Mouse (Mus musculus) myocyte (in vitro differentiated cells): Measurements from ENCODE around the gene Fam204a. TPM values are rescaled to one million over a fixed set of nuclear protein-coding genes. Genes with fewer than 3 reads are reported as not detected.

Experiments used
- H3K27me3 ChIP-seq: one replicate; pipeline ENCODE4 v1.6.1; 2011; ENCODE audit not compliant: control insufficient read depth, insufficient read depth, insufficient read length
- H3K36me3 ChIP-seq: one replicate; pipeline ENCODE4 v1.6.1; 2011; ENCODE audit not compliant: control insufficient read depth, insufficient read depth
- H3K4me2 ChIP-seq: one replicate; pipeline ENCODE4 v1.6.1; 2011; ENCODE audit warnings: low read depth, control low read depth
- H3K4me3 ChIP-seq: one replicate; pipeline ENCODE4 v1.5.1; 2011; ENCODE audit warnings: mild to moderate bottlenecking, control low read depth, moderate library complexity
- H3K79me2 ChIP-seq: one replicate; pipeline ENCODE4 v1.6.1; 2011; ENCODE audit not compliant: control insufficient read depth, insufficient read depth
- H3ac ChIP-seq: one replicate; pipeline ENCODE4 v1.6.1; 2011; ENCODE audit not compliant: control insufficient read depth, insufficient read length
- CEBPB ChIP-seq: IDR thresholded peaks from 2 replicates; pipeline ENCODE4 v1.6.1; 2011; ENCODE audit warnings: mild to moderate bottlenecking, moderate library complexity; ENCODE audit not compliant: poor library complexity, insufficient read depth, severe bottlenecking
- E2F4 ChIP-seq: IDR thresholded peaks from one replicate; pipeline ENCODE4 v1.6.1; 2011; ENCODE audit warnings: mild to moderate bottlenecking, control low read depth, moderate library complexity; ENCODE audit not compliant: insufficient read depth
- MAX ChIP-seq: IDR thresholded peaks from one replicate; pipeline ENCODE4 v1.6.1; 2011; ENCODE audit warnings: low read depth, mild to moderate bottlenecking, control low read depth
- MYOD1 ChIP-seq, 3 experiments: IDR thresholded peaks; one replicate each; pipeline ENCODE4 v1.6.1; 2011; ENCODE audit warnings: control low read depth in 2 of 3, low read depth in 2 of 3, mild to moderate bottlenecking in 2 of 3, moderate library complexity in 1 of 3; ENCODE audit not compliant: insufficient read length in 2 of 3, control insufficient read depth in 1 of 3
- MYOG ChIP-seq, 3 experiments: IDR thresholded peaks; one replicate each; pipeline ENCODE4 v1.6.1; 2011; ENCODE audit warnings: control low read depth in 2 of 3, low read depth in 2 of 3, mild to moderate bottlenecking in 2 of 3; ENCODE audit not compliant: insufficient read length in 2 of 3, control insufficient read depth in 1 of 3, insufficient read depth in 1 of 3
- POLR2A ChIP-seq: IDR thresholded peaks from one replicate; pipeline ENCODE4 v1.6.1; 2011; ENCODE audit warnings: low read depth, mild to moderate bottlenecking, control low read depth, moderate library complexity; ENCODE audit not compliant: insufficient read length
- POLR2AphosphoS2 ChIP-seq: IDR thresholded peaks from one replicate; pipeline ENCODE4 v1.6.1; 2011; ENCODE audit warnings: low read depth, control low read depth; ENCODE audit not compliant: insufficient read length
- REST ChIP-seq: IDR thresholded peaks from one replicate; pipeline ENCODE4 v1.6.1; 2011; ENCODE audit warnings: mild to moderate bottlenecking, control low read depth, moderate library complexity; ENCODE audit not compliant: insufficient read depth, insufficient read length
- SRF ChIP-seq: IDR thresholded peaks from one replicate; pipeline ENCODE4 v1.6.1; 2011; ENCODE audit warnings: low read depth; ENCODE audit not compliant: control insufficient read depth, insufficient read length
- TCF12 ChIP-seq: IDR thresholded peaks from one replicate; pipeline ENCODE4 v1.6.1; 2011; ENCODE audit warnings: mild to moderate bottlenecking, control low read depth; ENCODE audit not compliant: poor library complexity, insufficient read depth, severe bottlenecking
- TCF3 ChIP-seq: IDR thresholded peaks from one replicate; pipeline ENCODE4 v1.6.1; 2011; ENCODE audit warnings: low read depth, control low read depth; ENCODE audit not compliant: insufficient read length
- USF1 ChIP-seq: IDR thresholded peaks from one replicate; pipeline ENCODE4 v1.6.1; 2011; ENCODE audit warnings: low read depth, mild to moderate bottlenecking, control low read depth, moderate library complexity
- polyA plus RNA-seq: library from polyadenylated mRNA; unstranded; fragments of >200 nt; fragmentation: generic; extraction: Trizol; gene quantifications from one replicate; pipeline ENCODE4 v1.2.1, GENCODE M21; 2012; ENCODE audit warnings: missing spikeins

Gene Fam204a
- polyA plus RNA-seq, 1 experiment, result 13.1 TPM

GRCm38 (mm10) chr19:60178771-60179563 is 47.5 kb downstream of the Fam204a start:
- H3K4me3 ChIP-seq, result no peak overlapping the region
- no peaks in the 10 kb centered on the region for H3K27me3 ChIP-seq
- no peaks in the 10 kb centered on the region for H3K36me3 ChIP-seq
- no peak for TF ChIP-seq CEBPB
- no peak for TF ChIP-seq USF1
- no peak for TF ChIP-seq MAX
- no peak for TF ChIP-seq SRF
- no peak for TF ChIP-seq E2F4
- TF ChIP-seq REST, result no peak
- no peak for TF ChIP-seq TCF3
- TF ChIP-seq POLR2AphosphoS2, result no peak
- TF ChIP-seq POLR2A, result no peak
- no peak for TF ChIP-seq MYOD1 (IDR thresholded peaks at IDR 0.05; ENCODE audit: control insufficient read depth in 1 of 3, insufficient read length in 2 of 3, low read depth in 2 of 3)
- no peak for TF ChIP-seq MYOG (IDR thresholded peaks at IDR 0.05; ENCODE audit: control insufficient read depth in 1 of 3, insufficient read depth in 1 of 3, insufficient read length in 2 of 3, low read depth in 2 of 3)
- TF ChIP-seq TCF12, result no peak
- H3ac ChIP-seq, result no peak overlapping the region
- H3K4me2 ChIP-seq, result no peak overlapping the region
- no peaks in the 10 kb centered on the region for H3K79me2 ChIP-seq

GRCm38 (mm10) chr19:60165417-60165816 is 61.1 kb downstream of the Fam204a start:
- no peaks in the 10 kb centered on the region for H3K27me3 ChIP-seq
- no peak overlapping the region for H3K4me3 ChIP-seq
- no peaks in the 10 kb centered on the region for H3K79me2 ChIP-seq
- H3ac ChIP-seq, result no peak overlapping the region
- no peak overlapping the region for H3K4me2 ChIP-seq
- TF ChIP-seq E2F4 (no peak), SRF (no peak), MYOD1 (IDR thresholded peaks at IDR 0.05; ENCODE audit: control insufficient read depth in 1 of 3, insufficient read length in 2 of 3, low read depth in 2 of 3) (no peak), POLR2A (no peak), CEBPB (no peak), MYOG (IDR thresholded peaks at IDR 0.05; ENCODE audit: control insufficient read depth in 1 of 3, insufficient read depth in 1 of 3, insufficient read length in 2 of 3, low read depth in 2 of 3) (no peak), REST (no peak), POLR2AphosphoS2 (no peak), TCF3 (no peak), TCF12 (no peak), MAX (no peak), USF1 (no peak)
- no peaks in the 10 kb centered on the region for H3K36me3 ChIP-seq

- H3K36me3 ChIP-seq, result no peaks in the 10 kb centered on the region
- H3K79me2 ChIP-seq, result no peaks in the 10 kb centered on the region
- no peaks in the 10 kb centered on the region for H3K27me3 ChIP-seq
- TF ChIP-seq MAX, result no peak
- no peak for TF ChIP-seq POLR2A
- TF ChIP-seq CEBPB, result no peak
- TF ChIP-seq POLR2AphosphoS2, result no peak
- TF ChIP-seq REST, result no peak
- TF ChIP-seq TCF3, result no peak
- TF ChIP-seq TCF12, result no peak
- TF ChIP-seq SRF, result no peak
- no peak for TF ChIP-seq MYOD1 (IDR thresholded peaks at IDR 0.05; ENCODE audit: control insufficient read depth in 1 of 3, insufficient read length in 2 of 3, low read depth in 2 of 3)
- no peak for TF ChIP-seq MYOG (IDR thresholded peaks at IDR 0.05; ENCODE audit: control insufficient read depth in 1 of 3, insufficient read depth in 1 of 3, insufficient read length in 2 of 3, low read depth in 2 of 3)
- TF ChIP-seq E2F4, result no peak
- no peak for TF ChIP-seq USF1
- H3ac ChIP-seq, result no peak overlapping the region
- H3K4me2 ChIP-seq, result no peak overlapping the region
- no peak overlapping the region for H3K4me3 ChIP-seq
Measured at GRCm38 (mm10) chr19:60160611-60161274, 65.8 kb downstream of the Fam204a start.

- no peak overlapping the region for H3ac ChIP-seq
- H3K4me2 ChIP-seq, result no peak overlapping the region
- TF ChIP-seq MAX, result no peak
- TF ChIP-seq POLR2A, result no peak
- no peak for TF ChIP-seq USF1
- TF ChIP-seq CEBPB, result no peak
- TF ChIP-seq POLR2AphosphoS2, result no peak
- no peak for TF ChIP-seq MYOG (IDR thresholded peaks at IDR 0.05; ENCODE audit: control insufficient read depth in 1 of 3, insufficient read depth in 1 of 3, insufficient read length in 2 of 3, low read depth in 2 of 3)
- TF ChIP-seq TCF3, result no peak
- no peak for TF ChIP-seq TCF12
- no peak for TF ChIP-seq SRF
- TF ChIP-seq E2F4, result no peak
- no peak for TF ChIP-seq MYOD1 (IDR thresholded peaks at IDR 0.05; ENCODE audit: control insufficient read depth in 1 of 3, insufficient read length in 2 of 3, low read depth in 2 of 3)
- TF ChIP-seq REST, result no peak
- no peaks in the 10 kb centered on the region for H3K36me3 ChIP-seq
- no peaks in the 10 kb centered on the region for H3K27me3 ChIP-seq
- H3K4me3 ChIP-seq, result no peak overlapping the region
- H3K79me2 ChIP-seq, result no peaks in the 10 kb centered on the region
Measured at GRCm38 (mm10) chr19:60159827-60160226, 66.7 kb downstream of the Fam204a start.
